Mouse (Mus musculus): ENCODE data around the gene Polrmt. TPM values are rescaled to one million over a fixed set of nuclear protein-coding genes. Genes with fewer than 3 reads are reported as not detected.

The Polrmt gene
- total RNA-seq, 2 experiments from 2014 or later = 27.0 to 40.8 TPM

- no peak for TF ChIP-seq CTCF (IDR thresholded peaks at IDR 0.05)
- H3K4me3 ChIP-seq = no peak overlapping the region
- no peak for DNase-seq
- intact Hi-C loops (cut with DNase I) = no loop called here
- H3K27ac ChIP-seq = no peak overlapping the region
These were observed 9.5 kb upstream of the Polrmt start for GRCm38 (mm10) chr10:79755854-79756253.

DNA sequence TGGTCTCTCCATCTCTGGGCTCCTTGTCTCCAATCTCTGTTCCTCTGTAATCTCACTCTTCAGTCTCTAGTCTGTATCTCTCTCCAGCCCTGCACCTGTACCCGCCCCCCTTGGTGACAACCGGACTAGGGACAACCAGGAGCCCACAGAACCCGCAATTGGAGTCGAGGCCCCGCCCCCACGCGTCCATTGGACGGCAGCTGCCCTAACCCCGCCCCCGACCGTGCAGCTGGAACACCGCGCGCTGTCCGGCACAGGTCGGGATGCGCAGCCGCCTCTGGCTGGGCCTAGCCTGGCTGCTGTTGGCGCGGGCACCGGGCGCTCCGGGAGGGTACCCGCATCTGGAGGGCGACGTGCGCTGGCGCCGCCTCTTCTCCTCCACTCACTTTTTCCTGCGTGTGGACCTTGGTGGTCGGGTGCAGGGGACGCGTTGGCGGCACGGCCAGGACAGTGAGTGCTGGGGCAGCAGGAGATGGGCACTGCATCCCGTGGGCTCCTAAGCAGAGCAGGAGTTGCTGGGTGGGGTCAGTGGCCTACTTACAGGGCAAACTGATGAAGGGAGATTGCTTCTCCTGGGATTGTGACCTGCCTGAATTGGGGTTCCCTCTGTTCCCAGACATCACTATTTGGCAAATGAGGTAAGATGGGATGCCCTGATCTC, 8.6 kb upstream of the Polrmt start, which contains the start of gene Fgf22:
TSS of gene Fgf22 (plus strand) at position 221 of the 661 bp plus-strand sequence.
- TF ChIP-seq CTCF (IDR thresholded peaks at IDR 0.05) = no peak
- intact Hi-C loops (cut with DNase I) = no loop called here
- no peak within 1 kb of the TSS for H3K27ac ChIP-seq
- DNase-seq = peak; percentile 84
- H3K4me3 ChIP-seq = peak within 1 kb of the TSS; percentile 55

- DNase-seq = no peak
- no peak for TF ChIP-seq CTCF (IDR thresholded peaks at IDR 0.05)
- intact Hi-C loops (cut with DNase I) = no loop called here
- Histone ChIP-seq H3K27ac (no peak overlapping the region), H3K4me3 (no peak overlapping the region)
These were observed 2.1 kb upstream of the Polrmt start for GRCm38 (mm10) chr10:79748496-79748895.

GRCm38 (mm10) chr10:79746774-79747151, 382 bp upstream of the Polrmt start:
- H3K4me3 ChIP-seq = peak overlapping the region; percentile 95
- TF ChIP-seq CTCF (IDR thresholded peaks at IDR 0.05) = no peak
- H3K27ac ChIP-seq = peak overlapping the region; percentile 75
- intact Hi-C loops (cut with DNase I) = no loop called here
- DNase-seq = no peak

DNA sequence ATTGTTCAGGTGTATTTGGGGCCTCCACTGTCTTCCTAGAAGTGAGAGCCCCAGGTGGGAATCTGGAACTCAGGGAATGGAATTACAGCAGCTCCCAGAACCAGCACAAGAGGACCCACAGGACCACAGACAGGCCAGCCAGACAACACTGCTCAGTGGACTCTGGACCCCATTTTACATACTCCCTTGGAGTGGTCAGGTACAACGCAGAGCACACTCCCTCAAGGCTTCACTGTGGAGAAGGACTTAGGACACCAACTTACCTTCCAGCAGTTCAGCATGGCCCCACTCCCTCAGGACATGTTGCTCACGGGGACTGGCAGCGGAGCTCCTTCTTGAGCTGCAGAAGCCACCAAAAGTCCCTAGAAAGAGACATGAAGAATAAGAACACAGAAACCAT, 970 bp downstream of the Polrmt start:
- H3K4me3 ChIP-seq = peak overlapping the region; percentile 95
- no peak for TF ChIP-seq CTCF (IDR thresholded peaks at IDR 0.05)
- intact Hi-C loops (cut with DNase I) = no loop called here
- no peak for DNase-seq
- H3K27ac ChIP-seq = no peak overlapping the region

- TF ChIP-seq CTCF (IDR thresholded peaks at IDR 0.05) = no peak
- DNase-seq = no peak
- no peak overlapping the region for H3K27ac ChIP-seq
- H3K4me3 ChIP-seq = no peak overlapping the region
- intact Hi-C loops (cut with DNase I) = no loop called here
These were observed 2.6 kb downstream of the Polrmt start for GRCm38 (mm10) chr10:79743650-79744365.

DNA sequence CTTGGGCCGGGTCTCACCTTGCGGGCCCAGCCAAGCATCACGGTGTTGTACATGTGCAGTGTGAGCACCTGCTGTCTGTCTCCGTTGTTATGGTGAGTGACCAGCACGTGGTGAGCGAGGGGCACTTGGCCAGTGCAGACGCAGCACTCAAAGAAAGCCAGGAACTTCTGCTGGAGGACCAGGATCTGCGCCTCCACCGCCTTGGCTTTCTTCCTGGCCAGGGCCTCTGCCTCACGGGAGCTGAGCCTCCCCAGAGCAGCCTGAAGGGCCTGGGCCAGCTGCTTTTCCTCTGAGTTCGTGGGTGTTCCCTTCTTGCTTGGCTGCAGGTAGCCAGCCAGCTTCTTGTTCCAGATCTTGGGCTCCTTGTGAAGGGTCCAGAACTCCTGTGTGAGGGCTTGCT, 3.2 kb downstream of the Polrmt start:
- Histone ChIP-seq H3K27ac (no peak overlapping the region), H3K4me3 (no peak overlapping the region)
- no peak for DNase-seq
- intact Hi-C loops (cut with DNase I) = no loop called here
- no peak for TF ChIP-seq CTCF (IDR thresholded peaks at IDR 0.05)

GRCm38 (mm10) chr10:79740863-79741262, 5.5 kb downstream of the Polrmt start:
- peak; percentile 35; the same call in 1 of the 2 replicates for TF ChIP-seq CTCF (IDR thresholded peaks at IDR 0.05)
- intact Hi-C loops (cut with DNase I) = no loop called here
- Histone ChIP-seq H3K27ac (no peak overlapping the region), H3K4me3 (no peak overlapping the region)
- DNase-seq = no peak

DNA sequence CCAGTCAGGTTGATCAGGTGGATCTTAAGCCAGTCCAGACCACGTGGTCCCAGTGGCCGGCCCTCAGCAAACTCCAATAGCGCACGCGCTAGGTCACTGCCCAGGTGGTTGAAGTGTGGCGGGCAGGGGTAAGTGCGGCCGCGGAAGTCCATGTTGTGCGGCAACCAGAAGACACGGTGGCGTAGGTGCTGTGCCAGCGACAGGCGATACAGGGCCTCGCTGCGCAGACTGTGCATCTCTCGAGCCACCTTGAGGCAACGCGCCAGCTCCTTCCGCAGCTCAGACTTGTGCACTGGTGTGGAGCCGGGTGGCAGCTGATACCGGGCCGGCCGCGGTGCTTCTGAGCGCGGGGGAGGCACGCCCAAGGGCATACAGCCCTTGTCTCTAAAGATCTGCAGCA, 7.1 kb downstream of the Polrmt start:
- peak; percentile 22 for DNase-seq
- Histone ChIP-seq H3K4me3 (no peak overlapping the region), H3K27ac (no peak overlapping the region)
- no peak for TF ChIP-seq CTCF (IDR thresholded peaks at IDR 0.05)
- intact Hi-C loops (cut with DNase I) = no loop called here

DNA sequence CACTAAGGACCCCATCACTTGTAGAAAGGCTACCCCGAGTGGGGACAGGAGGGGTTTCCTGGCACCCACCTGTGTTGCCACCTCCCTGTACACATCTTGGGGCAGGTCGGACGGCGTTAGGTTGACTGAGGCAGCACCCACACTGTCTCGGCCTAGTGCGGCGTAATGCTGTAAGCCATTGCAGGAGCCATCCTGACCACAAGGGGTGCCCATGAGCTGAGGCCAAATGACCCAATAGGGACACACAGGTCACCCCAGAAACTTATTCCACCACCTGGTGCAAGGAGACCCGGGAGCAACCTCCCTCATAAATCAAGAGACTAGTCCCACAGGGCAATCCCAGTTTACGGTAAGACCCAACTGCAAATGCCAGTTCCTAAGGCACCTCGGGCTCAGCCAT, 8.1 kb downstream of the Polrmt start:
- no peak overlapping the region for H3K4me3 ChIP-seq
- H3K27ac ChIP-seq = no peak overlapping the region
- intact Hi-C loops (cut with DNase I) = no loop called here
- DNase-seq = peak; percentile 23
- TF ChIP-seq CTCF (IDR thresholded peaks at IDR 0.05) = peak; percentile 52

- DNase-seq = peak; percentile 44
- Histone ChIP-seq H3K4me3 (no peak overlapping the region), H3K27ac (no peak overlapping the region)
- TF ChIP-seq CTCF (IDR thresholded peaks at IDR 0.05) = no peak
- intact Hi-C loops (cut with DNase I) = no loop called here
These were observed 9.7 kb downstream of the Polrmt start for GRCm38 (mm10) chr10:79736706-79737105.

- peak; percentile 23 for DNase-seq
- no peak for TF ChIP-seq CTCF (IDR thresholded peaks at IDR 0.05)
- Histone ChIP-seq H3K4me3 (no peak overlapping the region), H3K27ac (no peak overlapping the region)
- intact Hi-C loops (cut with DNase I) = no loop called here
These were observed 11.0 kb downstream of the Polrmt start for GRCm38 (mm10) chr10:79735361-79735760.

GRCm38 (mm10) chr10:79733847-79734246, 12.5 kb downstream of the Polrmt start:
- Histone ChIP-seq H3K27ac (no peak overlapping the region), H3K4me3 (no peak overlapping the region)
- intact Hi-C loops (cut with DNase I) = no loop called here
- DNase-seq = peak; percentile 14
- TF ChIP-seq CTCF (IDR thresholded peaks at IDR 0.05) = no peak

GRCm38 (mm10) chr10:79732500-79732899, 13.9 kb downstream of the Polrmt start:
- H3K27ac ChIP-seq = no peak overlapping the region
- intact Hi-C loops (cut with DNase I) = no loop called here
- DNase-seq = peak; percentile 23
- H3K4me3 ChIP-seq = no peak overlapping the region
- peak; percentile 69 for TF ChIP-seq CTCF (IDR thresholded peaks at IDR 0.05)

Data from gastrocnemius, adult 2 months (tissue).